Mouse (Mus musculus): ENCODE measurements around the gene Miga2.

The Miga2 gene

GRCm38 (mm10) chr2:30358533-30359531, 5.2 kb upstream of the Miga2 start, which contains the start of gene Sh3glb2:
Gene Sh3glb2 (minus strand): TSS chr2:30359337.
- DNase-seq (ENCODE audit: low read depth, low spot score) = peak; percentile 88

- no peak for DNase-seq (ENCODE audit: low read depth, low spot score)
Observed at GRCm38 (mm10) chr2:30360626-30361025, 3.4 kb upstream of the Miga2 start.

GRCm38 (mm10) chr2:30362865-30363264, 1.2 kb upstream of the Miga2 start:
- peak; percentile 40 for DNase-seq (ENCODE audit: low read depth, low spot score)

- peak; percentile 50 for DNase-seq (ENCODE audit: low read depth, low spot score)
Observed at GRCm38 (mm10) chr2:30365281-30366069, 1.4 kb downstream of the Miga2 start.

GRCm38 (mm10) chr2:30366203-30366602, 2.2 kb downstream of the Miga2 start:
- peak; percentile 42 for DNase-seq (ENCODE audit: low read depth, low spot score)

GRCm38 (mm10) chr2:30371544-30371943, 7.5 kb downstream of the Miga2 start:
- DNase-seq (ENCODE audit: low read depth, low spot score) = no peak

GRCm38 (mm10) chr2:30372726-30373125, 8.7 kb downstream of the Miga2 start:
- no peak for DNase-seq (ENCODE audit: low read depth, low spot score)

- DNase-seq (ENCODE audit: low read depth, low spot score) = no peak
Observed at GRCm38 (mm10) chr2:30375893-30376292, 11.9 kb downstream of the Miga2 start.

- no peak for DNase-seq (ENCODE audit: low read depth, low spot score)
Observed at GRCm38 (mm10) chr2:30377721-30378120, 13.7 kb downstream of the Miga2 start.

GRCm38 (mm10) chr2:30379307-30379706, 15.3 kb downstream of the Miga2 start:
- DNase-seq (ENCODE audit: low read depth, low spot score) = no peak

GRCm38 (mm10) chr2:30380564-30381376, 16.7 kb downstream of the Miga2 start:
- no peak for DNase-seq (ENCODE audit: low read depth, low spot score)

GRCm38 (mm10) chr2:30381377-30381725, 17.3 kb downstream of the Miga2 start:
- DNase-seq (ENCODE audit: low read depth, low spot score) = no peak

GRCm38 (mm10) chr2:30384814-30385213, 20.8 kb downstream of the Miga2 start:
- DNase-seq (ENCODE audit: low read depth, low spot score) = no peak

GRCm38 (mm10) chr2:30385591-30385990, 21.6 kb downstream of the Miga2 start:
- no peak for DNase-seq (ENCODE audit: low read depth, low spot score)

GRCm38 (mm10) chr2:30386913-30387312, 22.9 kb downstream of the Miga2 start:
- no peak for DNase-seq (ENCODE audit: low read depth, low spot score)

- peak; percentile 23 for DNase-seq (ENCODE audit: low read depth, low spot score)
Observed at GRCm38 (mm10) chr2:30389000-30389399, 25.0 kb downstream of the Miga2 start.

- DNase-seq (ENCODE audit: low read depth, low spot score) = peak; percentile 98
Observed at GRCm38 (mm10) chr2:30392114-30392576, 28.1 kb downstream of the Miga2 start, which contains the start of gene Dolpp1. Gene Dolpp1 (plus strand): TSS chr2:30392254.

- DNase-seq (ENCODE audit: low read depth, low spot score) = no peak
Observed at GRCm38 (mm10) chr2:30392577-30393369, 28.7 kb downstream of the Miga2 start.

- no peak for DNase-seq (ENCODE audit: low read depth, low spot score)
Observed at GRCm38 (mm10) chr2:30393370-30393656, 29.3 kb downstream of the Miga2 start.

- no peak for DNase-seq (ENCODE audit: low read depth, low spot score)
Observed at GRCm38 (mm10) chr2:30395757-30396156, 31.7 kb downstream of the Miga2 start.

GRCm38 (mm10) chr2:30396246-30396645, 32.2 kb downstream of the Miga2 start:
- DNase-seq (ENCODE audit: low read depth, low spot score) = no peak

All from A20 (cell line).